Comparison of ENCODE assay signal across 14 mouse cellular contexts in genomic region chr11:88851049-88851825, GRCm38 (mm10). TPM values are rescaled to one million over a fixed set of nuclear protein-coding genes. Genes with fewer than 3 reads are reported as not detected.
DNase-seq lines count a peak whose midpoint lies in the region; ATAC-seq lines count a peak whose summit lies in the region.
"Had no signal": no experiment of that assay in that cellular context is flagged by ENCODE, and none has a peak within 500 bp of the region (broad histone marks: within the 10 kb centered on the region; RNA-seq: fewer than 3 reads in every experiment).

No protein-coding gene starts in this region.

- peaks cover 8% of the 10 kb centered on the region; the same call in 1 of the 2 replicates for H3K36me3 ChIP-seq in kidney, embryonic 15.5 days
- H3K36me3 ChIP-seq in heart, embryonic 11.5 days (ENCODE audit: control insufficient read depth, insufficient read depth, low read length) = no peaks in the 10 kb centered on the region
- H3K36me3 ChIP-seq: limb, embryonic 13.5 days had no signal

- peaks cover 42% of the 10 kb centered on the region for H3K4me1 ChIP-seq in kidney, embryonic 15.5 days
- H3K4me1 ChIP-seq in heart, embryonic 11.5 days (ENCODE audit: control insufficient read depth, insufficient read depth, low read length) = peaks cover 41% of the 10 kb centered on the region

- H3K4me3 ChIP-seq in kidney, embryonic 15.5 days (replicated peaks) = no peak overlapping the region
- no peak overlapping the region for H3K4me3 ChIP-seq in heart, embryonic 11.5 days (ENCODE audit: low read depth, low read length)
- H3K4me3 ChIP-seq: erythroblast, embryonic 14.5 days; limb, embryonic 13.5 days; myocyte had no signal

- no peaks in the 10 kb centered on the region for H3K27me3 ChIP-seq in kidney, embryonic 15.5 days
- no peaks in the 10 kb centered on the region for H3K27me3 ChIP-seq in heart, embryonic 11.5 days (ENCODE audit: control insufficient read depth, insufficient read depth, low read length)
- H3K27me3 ChIP-seq: limb, embryonic 13.5 days had no signal

- no peak overlapping the region for H3K4me2 ChIP-seq in kidney, embryonic 15.5 days
- no peak overlapping the region for H3K4me2 ChIP-seq in heart, embryonic 11.5 days
- H3K4me2 ChIP-seq: limb, embryonic 13.5 days had no signal

- peak; percentile 73 for DNase-seq in kidney, adult 18-20 months
- peak; percentile 60 for DNase-seq in cerebellum, adult 11 months
- DNase-seq in kidney, postnatal 14 days = peak; percentile 76
- DNase-seq in layer of hippocampus, adult 9-11 months = no peak
- no peak for DNase-seq in spleen, postnatal 10 days (ENCODE audit: low spot score in 2 of 2)
- no peak for DNase-seq in ovary, postnatal 14 days (ENCODE audit: low spot score)
- DNase-seq: lung, postnatal 14 days; thymus, adult 18-20 months had no signal

- ATAC-seq in kidney, embryonic 15.5 days (replicated peaks; ENCODE audit: low FRiP score) = no peak
- no peak for ATAC-seq in heart, embryonic 11.5 days (replicated peaks; ENCODE audit: insufficient number of reproducible peaks, low FRiP score, low TSS enrichment)
- ATAC-seq: intestine, embryonic 16.5 days had no signal

- 74% methylated on average over 15 of the region's 15 CpGs for WGBS in kidney, embryonic 15.5 days
- 82% methylated on average over 15 of the region's 15 CpGs for WGBS in heart, embryonic 11.5 days (ENCODE audit: insufficient replicate concordance)

- no peaks in the 10 kb centered on the region for H3K9me3 ChIP-seq in kidney, embryonic 15.5 days (replicated peaks)
- no peaks in the 10 kb centered on the region for H3K9me3 ChIP-seq in heart, embryonic 11.5 days (replicated peaks; ENCODE audit: control insufficient read depth, low read length)
- H3K9me3 ChIP-seq: limb, embryonic 13.5 days had no signal

- no peak overlapping the region for H3K9ac ChIP-seq in kidney, embryonic 15.5 days
- no peak overlapping the region for H3K9ac ChIP-seq in heart, embryonic 11.5 days (ENCODE audit: low read depth, low read length)
- H3K9ac ChIP-seq: limb, embryonic 13.5 days had no signal

- H3K27ac ChIP-seq in kidney, embryonic 15.5 days = no peak overlapping the region
- 0 out of 2 replicates have a peak overlapping the region, but pooled peaks have one; percentile 25 for H3K27ac ChIP-seq in heart, embryonic 11.5 days (ENCODE audit: low read depth, low read length)
- H3K27ac ChIP-seq: limb, embryonic 13.5 days had no signal

RNA-seq across cellular contexts. Expression of gene Akap1, which starts 13.1 kb away (rescaled TPM):
- 20.8 and 22.2 TPM in 2 replicates for polyA plus RNA-seq in kidney, embryonic 15.5 days (2015; fragmentation: Nextera tagmentation; extraction: Ambion mirVana)
- polyA plus RNA-seq in heart, embryonic 11.5 days (2014; fragmentation: Nextera tagmentation; extraction: Ambion mirVana) = 24.4 and 24.7 TPM in 2 replicates

Comparison
In these comparisons a context has a peak if more than half of its experiments do, and no peak if none do; other contexts are left out.
1. DNase-seq: peak in kidney, adult 18-20 months (single experiment), cerebellum, adult 11 months (single experiment) and kidney, postnatal 14 days (single experiment); none in layer of hippocampus, adult 9-11 months (single experiment), spleen, postnatal 10 days (0 of 2) and ovary, postnatal 14 days (single experiment).